Mouse (Mus musculus): ENCODE data around the gene Gm20388. TPM values are rescaled to one million over a fixed set of nuclear protein-coding genes. Genes with fewer than 3 reads are reported as not detected.

Gm20388 gene
- polyA plus RNA-seq, 1 experiment from 2014 or later: not detected

GRCm38 (mm10) chr8:120846018-120846417, 935.4 kb downstream of the Gm20388 start:
- Histone ChIP-seq H3K27me3 (ENCODE audit: control insufficient read depth, insufficient read depth, low read length) (peaks cover 10% of the 10 kb centered on the region; the same call in 1 of the 2 replicates), H3K4me2 (replicated peaks; ENCODE audit: low read depth, low read length) (no peak overlapping the region), H3K4me1 (ENCODE audit: control insufficient read depth, insufficient read depth, low read length) (peaks cover 10% of the 10 kb centered on the region; the same call in 1 of the 2 replicates), H3K9ac (ENCODE audit: low read depth, low read length) (no peak overlapping the region), H3K4me3 (ENCODE audit: low read length) (no peak overlapping the region), H3K27ac (ENCODE audit: low read depth, low read length) (no peak overlapping the region), H3K9me3 (ENCODE audit: control insufficient read depth, low read length) (no peaks in the 10 kb centered on the region), H3K36me3 (ENCODE audit: control insufficient read depth, insufficient read depth, low read length) (no peaks in the 10 kb centered on the region)
- 50% methylated on average over 5 of the region's 5 CpGs for WGBS
- no peak for ATAC-seq (ENCODE audit: low FRiP score, low TSS enrichment)

DNA sequence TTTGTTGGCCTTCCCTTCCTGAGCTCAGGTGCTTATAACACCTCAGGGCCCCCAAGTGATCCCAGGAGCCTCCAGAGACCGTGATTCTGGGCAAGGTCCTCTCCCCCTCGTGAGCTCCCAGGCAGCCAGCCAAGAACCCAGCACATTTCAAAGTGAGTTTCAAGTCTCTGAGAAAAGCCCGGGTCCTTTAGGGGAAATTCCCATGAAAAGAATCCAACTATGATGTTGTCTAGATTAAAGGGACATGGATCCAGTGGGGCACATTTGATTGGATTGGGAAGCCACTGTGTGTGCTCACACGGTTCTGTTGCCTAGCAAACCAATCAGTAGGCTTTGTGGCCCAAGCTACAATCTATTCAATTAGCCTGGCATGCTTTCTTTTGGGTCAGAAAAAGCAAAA, 936.6 kb downstream of the Gm20388 start:
- WGBS: 4% methylated on average over 4 of the region's 4 CpGs
- no peak overlapping the region for H3K4me2 ChIP-seq (replicated peaks; ENCODE audit: low read depth, low read length)
- H3K36me3 ChIP-seq (ENCODE audit: control insufficient read depth, insufficient read depth, low read length): no peaks in the 10 kb centered on the region
- no peak for ATAC-seq (ENCODE audit: low FRiP score, low TSS enrichment)
- no peak overlapping the region for H3K9ac ChIP-seq (ENCODE audit: low read depth, low read length)
- peaks cover 10% of the 10 kb centered on the region; the same call in 1 of the 2 replicates for H3K4me1 ChIP-seq (ENCODE audit: control insufficient read depth, insufficient read depth, low read length)
- H3K27ac ChIP-seq (ENCODE audit: low read depth, low read length): no peak overlapping the region
- H3K4me3 ChIP-seq (ENCODE audit: low read length): no peak overlapping the region
- no peaks in the 10 kb centered on the region for H3K9me3 ChIP-seq (ENCODE audit: control insufficient read depth, low read length)
- peaks cover 10% of the 10 kb centered on the region; the same call in 1 of the 2 replicates for H3K27me3 ChIP-seq (ENCODE audit: control insufficient read depth, insufficient read depth, low read length)

DNA sequence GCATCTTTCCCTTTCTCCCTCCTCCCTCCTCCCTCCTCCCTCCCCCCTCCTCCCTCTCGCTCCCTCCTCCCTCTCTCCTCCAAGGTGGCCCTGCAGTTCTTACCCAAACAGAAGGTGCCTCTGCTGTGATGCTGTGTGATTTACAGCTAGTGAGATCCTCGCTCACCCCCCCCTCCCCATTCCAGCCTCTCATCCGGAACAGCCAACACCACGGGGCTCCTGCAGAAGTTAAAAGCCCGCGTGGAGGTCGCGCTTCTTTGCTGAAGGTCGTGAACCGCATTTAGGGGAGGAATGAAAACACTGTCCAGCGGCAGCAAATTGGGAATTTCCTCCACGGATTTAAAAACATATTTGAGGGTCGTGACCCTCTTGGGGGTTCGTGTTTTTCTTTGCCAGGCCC, 937.1 kb downstream of the Gm20388 start:
- Histone ChIP-seq H3K27me3 (ENCODE audit: control insufficient read depth, insufficient read depth, low read length) (peaks cover 10% of the 10 kb centered on the region; the same call in 1 of the 2 replicates), H3K4me3 (ENCODE audit: low read length) (no peak overlapping the region), H3K9ac (ENCODE audit: low read depth, low read length) (no peak overlapping the region), H3K36me3 (ENCODE audit: control insufficient read depth, insufficient read depth, low read length) (no peaks in the 10 kb centered on the region), H3K4me2 (replicated peaks; ENCODE audit: low read depth, low read length) (no peak overlapping the region), H3K9me3 (ENCODE audit: control insufficient read depth, low read length) (no peaks in the 10 kb centered on the region), H3K27ac (ENCODE audit: low read depth, low read length) (no peak overlapping the region), H3K4me1 (ENCODE audit: control insufficient read depth, insufficient read depth, low read length) (peaks cover 10% of the 10 kb centered on the region; the same call in 1 of the 2 replicates)
- ATAC-seq (ENCODE audit: low FRiP score, low TSS enrichment): 0 out of 2 replicates have a peak, but pooled peaks have one; percentile 56
- WGBS: 4% methylated on average over 13 of the region's 14 CpGs

GRCm38 (mm10) chr8:120848434-120848833, 937.8 kb downstream of the Gm20388 start:
- H3K4me3 ChIP-seq (ENCODE audit: low read length): no peak overlapping the region
- peaks cover 10% of the 10 kb centered on the region; the same call in 1 of the 2 replicates for H3K27me3 ChIP-seq (ENCODE audit: control insufficient read depth, insufficient read depth, low read length)
- no peaks in the 10 kb centered on the region for H3K9me3 ChIP-seq (ENCODE audit: control insufficient read depth, low read length)
- H3K9ac ChIP-seq (ENCODE audit: low read depth, low read length): no peak overlapping the region
- 29% methylated on average over 4 of the region's 4 CpGs for WGBS
- H3K36me3 ChIP-seq (ENCODE audit: control insufficient read depth, insufficient read depth, low read length): no peaks in the 10 kb centered on the region
- no peak overlapping the region for H3K27ac ChIP-seq (ENCODE audit: low read depth, low read length)
- peaks cover 10% of the 10 kb centered on the region; the same call in 1 of the 2 replicates for H3K4me1 ChIP-seq (ENCODE audit: control insufficient read depth, insufficient read depth, low read length)
- no peak for ATAC-seq (ENCODE audit: low FRiP score, low TSS enrichment)
- H3K4me2 ChIP-seq (replicated peaks; ENCODE audit: low read depth, low read length): no peak overlapping the region

- H3K4me3 ChIP-seq (ENCODE audit: low read length): no peak overlapping the region
- WGBS: 90% methylated on average over 12 of the region's 12 CpGs
- H3K9ac ChIP-seq (ENCODE audit: low read depth, low read length): no peak overlapping the region
- H3K4me1 ChIP-seq (ENCODE audit: control insufficient read depth, insufficient read depth, low read length): peaks cover 10% of the 10 kb centered on the region; the same call in 1 of the 2 replicates
- H3K9me3 ChIP-seq (ENCODE audit: control insufficient read depth, low read length): no peaks in the 10 kb centered on the region
- H3K27ac ChIP-seq (ENCODE audit: low read depth, low read length): no peak overlapping the region
- no peaks in the 10 kb centered on the region for H3K36me3 ChIP-seq (ENCODE audit: control insufficient read depth, insufficient read depth, low read length)
- H3K27me3 ChIP-seq (ENCODE audit: control insufficient read depth, insufficient read depth, low read length): no peaks in the 10 kb centered on the region; the same call in 1 of the 2 replicates
- ATAC-seq (ENCODE audit: low FRiP score, low TSS enrichment): no peak
- no peak overlapping the region for H3K4me2 ChIP-seq (replicated peaks; ENCODE audit: low read depth, low read length)
Measured at GRCm38 (mm10) chr8:120851411-120851810, 940.8 kb downstream of the Gm20388 start.

- H3K4me1 ChIP-seq (ENCODE audit: control insufficient read depth, insufficient read depth, low read length): no peaks in the 10 kb centered on the region
- no peak overlapping the region for H3K9ac ChIP-seq (ENCODE audit: low read depth, low read length)
- H3K4me3 ChIP-seq (ENCODE audit: low read length): no peak overlapping the region
- no peaks in the 10 kb centered on the region for H3K9me3 ChIP-seq (ENCODE audit: control insufficient read depth, low read length)
- no peak overlapping the region for H3K4me2 ChIP-seq (replicated peaks; ENCODE audit: low read depth, low read length)
- peaks cover 5% of the 10 kb centered on the region; the same call in 1 of the 2 replicates for H3K27me3 ChIP-seq (ENCODE audit: control insufficient read depth, insufficient read depth, low read length)
- no peaks in the 10 kb centered on the region for H3K36me3 ChIP-seq (ENCODE audit: control insufficient read depth, insufficient read depth, low read length)
- no peak overlapping the region for H3K27ac ChIP-seq (ENCODE audit: low read depth, low read length)
- 75% methylated on average over 14 of the region's 14 CpGs for WGBS
- no peak for ATAC-seq (ENCODE audit: low FRiP score, low TSS enrichment)
Measured at GRCm38 (mm10) chr8:120859881-120860280, 949.2 kb downstream of the Gm20388 start.

DNA sequence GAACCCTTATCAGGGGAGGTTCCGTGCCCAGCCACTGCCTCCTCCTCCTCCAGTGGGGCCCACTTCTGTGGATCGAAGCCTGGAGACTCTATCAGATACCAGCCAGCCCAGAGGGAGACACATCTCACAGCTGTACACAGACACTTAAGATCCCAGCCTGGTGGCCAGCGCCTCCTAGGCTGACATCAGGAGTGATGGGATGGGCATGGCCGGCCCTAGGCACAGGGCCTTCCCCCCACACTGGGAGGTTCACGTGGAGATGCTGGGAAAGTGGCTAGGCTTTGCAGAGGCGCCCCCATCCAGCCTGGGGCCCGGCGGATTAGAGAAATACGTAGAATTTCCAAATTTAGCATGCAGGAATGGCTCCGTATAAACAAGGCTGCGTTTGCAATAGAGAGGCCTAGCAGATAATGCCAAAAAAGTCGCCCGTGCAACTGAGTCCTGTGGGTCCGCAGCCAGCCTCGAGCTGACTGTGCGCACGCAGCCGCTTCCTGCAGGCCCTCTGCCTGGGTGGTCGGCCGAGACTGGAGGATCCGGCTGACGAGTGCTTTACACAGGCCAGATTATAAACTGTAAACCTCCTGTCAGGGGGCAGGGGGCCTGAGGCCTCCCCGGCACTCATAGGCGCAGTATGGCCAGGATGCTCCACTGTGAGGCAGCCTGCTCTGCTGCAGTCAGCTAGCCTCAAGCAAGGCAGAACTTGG, 949.9 kb downstream of the Gm20388 start:
- no peak overlapping the region for H3K4me3 ChIP-seq (ENCODE audit: low read length)
- ATAC-seq (ENCODE audit: low FRiP score, low TSS enrichment): peak; percentile 51; the same call in 1 of the 2 replicates
- H3K36me3 ChIP-seq (ENCODE audit: control insufficient read depth, insufficient read depth, low read length): no peaks in the 10 kb centered on the region
- H3K27ac ChIP-seq (ENCODE audit: low read depth, low read length): no peak overlapping the region
- peaks cover 6% of the 10 kb centered on the region for H3K27me3 ChIP-seq (ENCODE audit: control insufficient read depth, insufficient read depth, low read length)
- 48% methylated on average over 24 of the region's 24 CpGs for WGBS
- H3K4me1 ChIP-seq (ENCODE audit: control insufficient read depth, insufficient read depth, low read length): no peaks in the 10 kb centered on the region
- H3K9me3 ChIP-seq (ENCODE audit: control insufficient read depth, low read length): no peaks in the 10 kb centered on the region
- H3K4me2 ChIP-seq (replicated peaks; ENCODE audit: low read depth, low read length): no peak overlapping the region
- H3K9ac ChIP-seq (ENCODE audit: low read depth, low read length): no peak overlapping the region

DNA sequence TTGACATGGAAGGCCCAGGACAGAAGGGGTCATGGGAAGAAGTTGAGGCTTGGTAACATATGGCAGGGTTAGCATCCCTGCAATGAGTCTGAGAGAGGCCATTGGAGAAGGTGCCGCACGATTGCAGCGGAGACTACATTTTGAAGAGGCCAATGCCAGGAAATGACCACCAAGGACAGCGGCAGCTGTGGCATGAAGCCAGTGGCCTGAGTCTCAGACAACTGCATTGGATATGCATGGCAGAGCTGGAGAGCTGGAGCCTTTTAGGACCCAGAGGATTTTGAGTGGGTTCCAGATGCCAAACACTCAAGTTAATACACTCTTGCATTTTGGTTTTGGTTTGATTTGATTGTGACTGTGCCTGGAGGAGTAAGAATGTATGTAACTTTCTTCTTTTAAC, 953.0 kb downstream of the Gm20388 start:
- H3K4me1 ChIP-seq (ENCODE audit: control insufficient read depth, insufficient read depth, low read length): 0 out of 2 replicates have a peak, but pooled peaks cover 5% of the 10 kb centered on the region
- WGBS: 70% methylated on average over 4 of the region's 4 CpGs
- no peak overlapping the region for H3K4me3 ChIP-seq (ENCODE audit: low read length)
- no peaks in the 10 kb centered on the region for H3K36me3 ChIP-seq (ENCODE audit: control insufficient read depth, insufficient read depth, low read length)
- ATAC-seq (ENCODE audit: low FRiP score, low TSS enrichment): no peak
- no peak overlapping the region for H3K9ac ChIP-seq (ENCODE audit: low read depth, low read length)
- H3K4me2 ChIP-seq (replicated peaks; ENCODE audit: low read depth, low read length): no peak overlapping the region
- no peaks in the 10 kb centered on the region for H3K9me3 ChIP-seq (ENCODE audit: control insufficient read depth, low read length)
- peaks cover 6% of the 10 kb centered on the region; the same call in 1 of the 2 replicates for H3K27me3 ChIP-seq (ENCODE audit: control insufficient read depth, insufficient read depth, low read length)
- H3K27ac ChIP-seq (ENCODE audit: low read depth, low read length): no peak overlapping the region

DNA sequence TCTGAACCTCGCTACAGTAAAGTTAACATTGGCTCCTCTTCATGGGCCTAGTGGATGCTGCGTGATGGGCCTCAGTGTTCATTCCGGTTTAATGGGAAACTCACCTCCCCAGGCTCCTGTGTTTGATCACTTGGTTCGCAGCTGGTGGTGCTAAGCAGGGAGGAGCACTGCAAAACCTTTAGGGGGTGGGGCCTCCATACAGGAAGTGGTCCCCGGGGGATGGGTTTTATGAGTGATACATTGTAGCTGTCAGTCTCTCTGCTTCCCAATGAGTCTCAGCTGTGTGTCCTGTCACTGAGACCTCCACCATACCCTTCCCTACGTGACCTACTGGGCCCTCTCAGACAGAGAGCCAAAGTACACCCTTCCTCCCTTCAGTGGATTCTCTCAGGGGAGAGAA, 956.7 kb downstream of the Gm20388 start:
- H3K36me3 ChIP-seq (ENCODE audit: control insufficient read depth, insufficient read depth, low read length): no peaks in the 10 kb centered on the region
- no peak overlapping the region for H3K4me2 ChIP-seq (replicated peaks; ENCODE audit: low read depth, low read length)
- ATAC-seq (ENCODE audit: low FRiP score, low TSS enrichment): no peak
- no peak overlapping the region for H3K4me3 ChIP-seq (ENCODE audit: low read length)
- H3K27ac ChIP-seq (ENCODE audit: low read depth, low read length): no peak overlapping the region
- peaks cover 6% of the 10 kb centered on the region; the same call in 1 of the 2 replicates for H3K27me3 ChIP-seq (ENCODE audit: control insufficient read depth, insufficient read depth, low read length)
- H3K4me1 ChIP-seq (ENCODE audit: control insufficient read depth, insufficient read depth, low read length): 0 out of 2 replicates have a peak, but pooled peaks cover 5% of the 10 kb centered on the region
- no peak overlapping the region for H3K9ac ChIP-seq (ENCODE audit: low read depth, low read length)
- WGBS: 51% methylated on average over 6 of the region's 6 CpGs
- no peaks in the 10 kb centered on the region for H3K9me3 ChIP-seq (ENCODE audit: control insufficient read depth, low read length)
